Mouse (Mus musculus): ENCODE results near the gene Stard5.

- TF ChIP-seq POLR2A (IDR thresholded peaks at IDR 0.05; ENCODE audit: borderline replicate concordance, low read depth, low read length) (no peak), CTCF (IDR thresholded peaks at IDR 0.05; ENCODE audit: low read depth, low read length) (no peak)
These were observed 7.3 kb downstream of the Stard5 start for GRCm38 (mm10) chr7:83639084-83639483.
